Mouse (Mus musculus): ENCODE results near the gene Pitx2. TPM values are rescaled to one million over a fixed set of nuclear protein-coding genes. Genes with fewer than 3 reads are reported as not detected.

Gene Pitx2
- polyA plus RNA-seq, 1 experiment, result not detected

GRCm38 (mm10) chr3:129216911-129217561 lies 17.4 kb downstream of the Pitx2 start:
- H3K27ac ChIP-seq (ENCODE audit: control insufficient read depth, insufficient read depth, low read depth, low read length, poor library complexity), result no peak overlapping the region
- H3K4me1 ChIP-seq (ENCODE audit: control insufficient read depth, insufficient read depth, low read length), result no peaks in the 10 kb centered on the region
- H3K4me3 ChIP-seq (replicated peaks; ENCODE audit: control insufficient read depth, low read depth, low read length), result no peak overlapping the region
- TF ChIP-seq POLR2A (IDR thresholded peaks at IDR 0.05; ENCODE audit: borderline replicate concordance, control insufficient read depth, low read depth, low read length) (no peak), CTCF (IDR thresholded peaks at IDR 0.05; ENCODE audit: control insufficient read depth, insufficient read depth, low read length) (no peak)
- WGBS, result 8% methylated on average over 34 of the region's 34 CpGs

DNA sequence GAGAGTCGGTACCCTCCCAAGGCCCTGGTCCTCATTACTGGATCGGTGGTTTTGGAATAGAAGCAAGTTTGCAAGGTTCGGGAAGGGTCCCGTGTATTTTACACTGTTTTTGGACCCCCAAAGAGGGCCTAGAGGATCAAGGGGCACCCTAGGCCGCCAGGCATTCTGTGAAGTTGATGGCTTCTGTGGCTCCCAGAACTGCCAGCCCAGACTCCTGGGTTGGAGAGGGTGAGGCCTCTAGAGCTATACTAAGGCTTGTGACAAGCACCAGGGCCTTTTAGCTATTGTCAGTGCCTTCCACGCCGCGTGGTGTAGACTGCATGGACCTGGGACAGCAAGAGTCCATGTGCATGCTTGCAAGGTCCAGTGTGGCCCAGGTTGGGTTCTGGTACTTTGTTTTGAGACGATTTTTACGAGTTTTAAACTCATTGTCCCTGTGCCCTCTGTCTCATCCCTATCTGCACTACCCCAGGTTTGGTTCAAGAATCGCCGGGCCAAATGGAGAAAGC lies 18.2 kb downstream of the Pitx2 start:
- Histone ChIP-seq H3K27ac (ENCODE audit: control insufficient read depth, insufficient read depth, low read depth, low read length, poor library complexity) (no peak overlapping the region), H3K4me1 (ENCODE audit: control insufficient read depth, insufficient read depth, low read length) (no peaks in the 10 kb centered on the region), H3K4me3 (replicated peaks; ENCODE audit: control insufficient read depth, low read depth, low read length) (no peak overlapping the region)
- 14% methylated on average over 12 of the region's 12 CpGs for WGBS
- no peak for TF ChIP-seq CTCF (IDR thresholded peaks at IDR 0.05; ENCODE audit: control insufficient read depth, insufficient read depth, low read length)
- no peak for TF ChIP-seq POLR2A (IDR thresholded peaks at IDR 0.05; ENCODE audit: borderline replicate concordance, control insufficient read depth, low read depth, low read length)

DNA sequence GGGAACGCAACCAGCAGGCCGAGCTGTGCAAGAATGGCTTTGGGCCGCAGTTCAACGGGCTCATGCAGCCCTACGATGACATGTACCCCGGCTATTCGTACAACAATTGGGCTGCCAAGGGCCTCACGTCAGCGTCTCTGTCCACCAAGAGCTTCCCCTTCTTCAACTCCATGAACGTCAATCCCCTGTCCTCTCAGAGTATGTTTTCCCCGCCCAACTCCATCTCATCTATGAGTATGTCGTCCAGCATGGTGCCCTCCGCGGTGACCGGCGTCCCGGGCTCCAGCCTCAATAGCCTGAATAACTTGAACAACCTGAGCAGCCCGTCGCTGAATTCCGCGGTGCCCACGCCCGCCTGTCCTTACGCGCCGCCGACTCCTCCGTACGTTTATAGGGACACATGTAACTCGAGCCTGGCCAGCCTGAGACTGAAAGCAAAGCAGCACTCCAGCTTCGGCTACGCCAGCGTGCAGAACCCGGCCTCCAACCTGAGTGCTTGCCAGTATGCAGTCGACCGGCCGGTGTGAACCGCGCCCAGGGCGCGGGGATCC lies 18.8 kb downstream of the Pitx2 start:
- TF ChIP-seq CTCF (IDR thresholded peaks at IDR 0.05; ENCODE audit: control insufficient read depth, insufficient read depth, low read length) (no peak), POLR2A (IDR thresholded peaks at IDR 0.05; ENCODE audit: borderline replicate concordance, control insufficient read depth, low read depth, low read length) (no peak)
- no peaks in the 10 kb centered on the region for H3K4me1 ChIP-seq (ENCODE audit: control insufficient read depth, insufficient read depth, low read length)
- 4% methylated on average over 41 of the region's 41 CpGs for whole genome bisulfite sequencing
- H3K4me3 ChIP-seq (replicated peaks; ENCODE audit: control insufficient read depth, low read depth, low read length), result no peak overlapping the region
- H3K27ac ChIP-seq (ENCODE audit: control insufficient read depth, insufficient read depth, low read depth, low read length, poor library complexity), result no peak overlapping the region

GRCm38 (mm10) chr3:129220086-129220670 lies 20.5 kb downstream of the Pitx2 start:
- no peaks in the 10 kb centered on the region for H3K4me1 ChIP-seq (ENCODE audit: control insufficient read depth, insufficient read depth, low read length)
- no peak for TF ChIP-seq POLR2A (IDR thresholded peaks at IDR 0.05; ENCODE audit: borderline replicate concordance, control insufficient read depth, low read depth, low read length)
- H3K4me3 ChIP-seq (replicated peaks; ENCODE audit: control insufficient read depth, low read depth, low read length), result no peak overlapping the region
- no peak overlapping the region for H3K27ac ChIP-seq (ENCODE audit: control insufficient read depth, insufficient read depth, low read depth, low read length, poor library complexity)
- 13% methylated on average over 7 of the region's 7 CpGs for WGBS

- 12% methylated on average over 24 of the region's 24 CpGs for WGBS
- H3K4me3 ChIP-seq (replicated peaks; ENCODE audit: control insufficient read depth, low read depth, low read length), result no peak overlapping the region
- H3K27ac ChIP-seq (ENCODE audit: control insufficient read depth, insufficient read depth, low read depth, low read length, poor library complexity), result no peak overlapping the region
- no peaks in the 10 kb centered on the region for H3K4me1 ChIP-seq (ENCODE audit: control insufficient read depth, insufficient read depth, low read length)
- TF ChIP-seq POLR2A (IDR thresholded peaks at IDR 0.05; ENCODE audit: borderline replicate concordance, control insufficient read depth, low read depth, low read length) (no peak), CTCF (IDR thresholded peaks at IDR 0.05; ENCODE audit: control insufficient read depth, insufficient read depth, low read length) (no peak)
Measured at GRCm38 (mm10) chr3:129220681-129221379, 21.2 kb downstream of the Pitx2 start.

GRCm38 (mm10) chr3:129221380-129222260 lies 21.9 kb downstream of the Pitx2 start:
- Histone ChIP-seq H3K4me1 (ENCODE audit: control insufficient read depth, insufficient read depth, low read length) (no peaks in the 10 kb centered on the region), H3K4me3 (replicated peaks; ENCODE audit: control insufficient read depth, low read depth, low read length) (no peak overlapping the region), H3K27ac (ENCODE audit: control insufficient read depth, insufficient read depth, low read depth, low read length, poor library complexity) (no peak overlapping the region)
- WGBS, result 21% methylated on average over 27 of the region's 27 CpGs
- no peak for TF ChIP-seq CTCF (IDR thresholded peaks at IDR 0.05; ENCODE audit: control insufficient read depth, insufficient read depth, low read length)
- no peak for TF ChIP-seq POLR2A (IDR thresholded peaks at IDR 0.05; ENCODE audit: borderline replicate concordance, control insufficient read depth, low read depth, low read length)

DNA sequence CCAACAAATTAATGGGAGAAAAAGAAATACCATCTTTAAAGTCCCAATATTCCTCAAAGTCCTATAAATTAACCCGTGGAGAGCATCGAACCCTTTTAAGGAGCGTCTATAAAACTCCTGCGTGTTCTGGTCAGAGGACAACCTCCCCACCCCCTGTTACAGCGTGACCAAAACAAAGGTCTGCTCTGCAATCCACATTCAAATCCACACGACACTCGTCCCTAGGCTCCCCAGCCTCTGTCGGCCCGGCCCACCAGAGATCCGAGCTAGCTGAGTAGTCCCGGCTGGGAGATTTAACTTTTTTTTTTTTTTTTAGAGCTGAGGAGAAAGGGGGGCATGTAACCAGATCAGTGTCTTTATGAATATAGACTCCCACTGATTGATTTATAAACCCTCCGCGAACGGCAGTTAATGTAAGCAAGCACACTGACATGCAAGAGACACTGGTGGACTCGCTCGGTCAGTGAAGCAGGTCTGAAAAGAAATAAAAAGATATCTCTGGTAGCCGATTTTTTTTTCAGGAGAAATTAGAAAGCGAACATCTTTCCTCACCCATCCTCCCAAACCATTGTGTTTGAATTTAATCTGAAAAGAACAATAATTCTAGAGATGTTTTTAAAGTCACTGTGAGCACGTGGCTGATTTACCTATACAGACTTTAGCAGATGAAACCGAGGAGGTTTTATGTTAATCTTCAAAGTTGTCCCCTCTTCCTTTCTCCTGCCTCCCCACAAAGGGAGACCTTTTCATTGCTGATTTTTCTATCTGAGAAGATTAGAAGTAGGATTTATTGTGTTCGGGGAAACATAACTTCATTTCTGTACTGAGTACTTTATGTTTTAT lies 23.0 kb downstream of the Pitx2 start:
- Histone ChIP-seq H3K27ac (ENCODE audit: control insufficient read depth, insufficient read depth, low read depth, low read length, poor library complexity) (no peak overlapping the region), H3K4me1 (ENCODE audit: control insufficient read depth, insufficient read depth, low read length) (no peaks in the 10 kb centered on the region), H3K4me3 (replicated peaks; ENCODE audit: control insufficient read depth, low read depth, low read length) (no peak overlapping the region)
- 12% methylated on average over 21 of the region's 21 CpGs for WGBS
- TF ChIP-seq POLR2A (IDR thresholded peaks at IDR 0.05; ENCODE audit: borderline replicate concordance, control insufficient read depth, low read depth, low read length), result no peak
- no peak for TF ChIP-seq CTCF (IDR thresholded peaks at IDR 0.05; ENCODE audit: control insufficient read depth, insufficient read depth, low read length)

Measured in bone marrow, adult 2 months (tissue).